Mouse (Mus musculus): Measurements from ENCODE around the gene Pir. TPM values are rescaled to one million over a fixed set of nuclear protein-coding genes. Genes with fewer than 3 reads are reported as not detected.
A peak's percentile ranks its signal among the peaks of the same experiment; 100 is the strongest.

The Pir gene
- total RNA-seq, 2 experiments from 2014 or later, result 4.6 to 7.0 TPM

DNA sequence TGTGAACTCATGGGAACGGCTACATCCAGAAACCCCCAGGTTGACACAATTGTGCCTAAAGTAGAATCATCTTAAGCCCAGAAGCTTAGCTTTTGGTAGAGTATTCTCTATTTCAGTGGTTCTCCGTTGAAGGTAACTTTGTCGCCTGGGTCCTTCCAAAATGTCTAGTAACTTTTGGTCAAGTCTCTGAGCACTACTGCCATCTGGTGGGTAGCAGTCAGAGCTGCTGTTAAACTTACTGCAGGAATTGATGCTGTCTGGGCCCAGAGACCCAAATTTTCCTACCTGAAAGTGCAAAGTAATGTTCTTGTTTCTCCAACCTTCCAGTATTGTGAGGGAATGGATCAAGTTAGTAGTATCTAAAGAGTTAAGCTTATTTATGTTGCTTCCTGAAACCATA lies 17.9 kb downstream of the Pir start:
- peak; percentile 62 for TF ChIP-seq CTCF (IDR thresholded peaks at IDR 0.05)
- no peak overlapping the region for H3K4me3 ChIP-seq
- intact Hi-C loops (cut with DNase I), result loop anchor here (5.0 kb wide), 1 partner anchor 105 kb away; no protein-coding TSS in a partner anchor
- no peak for DNase-seq
- no peak overlapping the region for H3K27ac ChIP-seq

DNA sequence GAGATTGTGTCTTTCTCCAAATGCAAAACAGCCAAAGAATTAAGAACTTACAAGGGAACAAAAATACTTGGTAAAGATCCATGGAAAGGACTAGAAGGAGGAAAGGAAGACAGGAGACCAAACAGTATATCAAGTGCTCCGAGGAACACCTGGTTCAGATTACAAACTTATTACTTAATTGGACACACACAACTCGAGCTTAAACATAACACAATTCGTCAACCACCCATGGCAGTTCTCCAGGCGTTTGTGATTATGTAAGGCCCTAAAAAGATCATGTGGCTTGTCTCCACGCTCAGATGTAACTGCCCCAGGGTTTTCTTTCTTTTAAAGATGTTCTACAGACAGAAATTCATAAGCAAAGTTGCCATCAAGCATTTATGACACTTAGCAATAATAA lies 22.0 kb downstream of the Pir start:
- no peak for TF ChIP-seq CTCF (IDR thresholded peaks at IDR 0.05)
- intact Hi-C loops (cut with DNase I), result no loop called here
- no peak overlapping the region for H3K27ac ChIP-seq
- DNase-seq, result peak; percentile 20
- no peak overlapping the region for H3K4me3 ChIP-seq

DNA sequence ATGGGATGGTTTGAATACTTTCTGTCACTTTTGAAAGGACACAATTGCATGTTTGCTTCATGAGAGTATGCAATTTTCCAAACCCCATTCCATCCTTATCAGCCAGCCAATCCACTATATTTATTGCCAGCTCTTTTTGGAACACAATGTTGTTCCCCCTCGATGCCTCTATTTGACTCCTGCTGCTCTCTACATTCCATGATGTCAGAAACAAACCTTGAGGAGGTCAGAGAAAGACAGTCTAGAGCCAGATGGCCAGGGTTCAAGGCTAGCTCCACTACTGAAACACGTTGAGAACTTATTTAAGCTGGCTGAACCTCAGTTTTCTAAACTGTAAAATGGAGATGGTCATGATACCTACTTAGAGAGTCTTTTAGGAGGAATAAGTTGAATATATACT lies 37.1 kb downstream of the Pir start:
- Histone ChIP-seq H3K4me3 (no peak overlapping the region), H3K27ac (no peak overlapping the region)
- DNase-seq, result no peak
- intact Hi-C loops (cut with DNase I), result loop anchor here (10.0 kb wide), 1 partner anchor 139 kb away; no protein-coding TSS in a partner anchor
- no peak for TF ChIP-seq CTCF (IDR thresholded peaks at IDR 0.05)

DNA sequence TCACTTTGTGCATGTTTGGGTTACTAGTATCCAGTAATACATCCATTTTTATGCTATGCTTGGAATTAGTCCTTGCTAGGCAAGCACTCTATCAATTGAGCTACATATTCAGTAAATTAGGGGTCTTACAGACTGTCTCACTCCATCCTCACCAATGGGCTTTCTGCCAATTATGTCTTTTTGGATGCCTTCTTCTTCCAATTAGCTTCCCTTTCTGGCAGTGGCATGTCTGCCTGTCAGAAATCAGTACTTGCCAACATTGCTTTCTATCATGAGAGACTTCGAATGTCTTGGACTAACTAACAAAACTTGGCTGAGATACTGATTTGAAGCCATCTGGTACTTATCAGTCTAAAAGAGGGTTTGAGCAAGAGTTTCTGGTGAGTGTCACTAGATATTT lies 44.7 kb downstream of the Pir start:
- no peak for TF ChIP-seq CTCF (IDR thresholded peaks at IDR 0.05)
- DNase-seq, result no peak

DNA sequence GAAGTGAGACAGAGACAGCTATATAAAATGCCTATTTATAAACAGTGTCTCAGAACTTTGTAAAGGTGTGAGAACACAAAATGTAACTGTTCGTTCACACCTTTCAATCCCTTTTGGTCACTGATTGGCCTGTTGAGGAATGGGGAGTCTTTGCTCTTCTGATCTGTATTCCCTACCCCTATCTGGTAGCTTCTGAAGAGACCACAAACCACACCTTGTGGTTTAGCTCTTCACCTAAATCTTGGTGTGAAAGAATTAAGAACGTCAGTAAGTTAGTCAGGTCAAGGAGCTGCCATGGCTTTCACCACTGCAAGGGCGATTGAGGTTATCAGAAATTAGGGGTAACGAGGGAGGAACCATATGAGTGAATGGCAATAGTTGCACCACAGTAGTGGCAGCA lies 49.4 kb downstream of the Pir start:
- TF ChIP-seq CTCF (IDR thresholded peaks at IDR 0.05), result no peak
- DNase-seq, result no peak
- Histone ChIP-seq H3K27ac (no peak overlapping the region), H3K4me3 (no peak overlapping the region)
- intact Hi-C loops (cut with DNase I), result no loop called here

More for the DNA sequence above, 44.7 kb downstream of the Pir start:
- Histone ChIP-seq H3K27ac (no peak overlapping the region), H3K4me3 (no peak overlapping the region)
- intact Hi-C loops (cut with DNase I), result no loop called here

DNA sequence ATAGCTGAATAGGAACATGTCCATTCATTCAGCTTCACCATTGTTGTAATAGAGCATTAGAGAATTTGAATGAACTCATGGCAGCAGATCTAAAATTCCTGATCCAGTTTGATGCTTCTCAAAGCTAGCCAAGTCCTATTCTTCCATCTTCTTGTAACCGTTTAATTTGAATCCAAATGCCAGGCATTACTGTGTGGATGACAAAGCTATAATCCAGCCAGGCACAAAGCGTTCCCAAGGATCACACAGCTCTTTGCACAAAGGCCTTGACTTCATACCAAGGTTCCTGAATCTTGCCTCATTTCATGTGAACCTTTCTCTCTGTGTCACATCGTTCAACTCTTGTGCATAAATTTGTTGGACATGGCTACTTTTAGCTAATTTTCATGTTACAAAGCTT lies 50.9 kb downstream of the Pir start:
- H3K4me3 ChIP-seq, result no peak overlapping the region
- no peak overlapping the region for H3K27ac ChIP-seq
- DNase-seq, result no peak
- no peak for TF ChIP-seq CTCF (IDR thresholded peaks at IDR 0.05)
- intact Hi-C loops (cut with DNase I), result no loop called here

DNA sequence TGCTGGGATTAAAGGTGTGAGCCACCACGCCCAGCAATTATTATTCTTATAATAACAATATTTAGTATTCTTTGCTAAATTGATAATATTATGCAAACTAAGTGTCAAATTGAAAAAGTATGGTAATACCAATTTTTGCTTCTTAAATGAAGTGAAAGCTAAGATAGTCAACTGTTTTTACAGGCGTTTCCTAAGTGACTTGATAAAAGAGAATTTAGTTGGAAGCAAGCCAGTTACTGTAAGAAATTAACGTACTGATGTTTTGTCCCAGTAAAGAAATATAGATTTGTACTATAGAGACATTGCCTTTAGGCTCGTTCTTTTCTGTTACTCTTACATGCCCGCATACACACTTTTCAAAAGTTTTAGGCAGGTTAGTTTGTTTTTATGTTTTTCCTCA lies 53.3 kb downstream of the Pir start:
- no peak for DNase-seq
- intact Hi-C loops (cut with DNase I), result no loop called here
- Histone ChIP-seq H3K4me3 (no peak overlapping the region), H3K27ac (no peak overlapping the region)
- no peak for TF ChIP-seq CTCF (IDR thresholded peaks at IDR 0.05)

DNA sequence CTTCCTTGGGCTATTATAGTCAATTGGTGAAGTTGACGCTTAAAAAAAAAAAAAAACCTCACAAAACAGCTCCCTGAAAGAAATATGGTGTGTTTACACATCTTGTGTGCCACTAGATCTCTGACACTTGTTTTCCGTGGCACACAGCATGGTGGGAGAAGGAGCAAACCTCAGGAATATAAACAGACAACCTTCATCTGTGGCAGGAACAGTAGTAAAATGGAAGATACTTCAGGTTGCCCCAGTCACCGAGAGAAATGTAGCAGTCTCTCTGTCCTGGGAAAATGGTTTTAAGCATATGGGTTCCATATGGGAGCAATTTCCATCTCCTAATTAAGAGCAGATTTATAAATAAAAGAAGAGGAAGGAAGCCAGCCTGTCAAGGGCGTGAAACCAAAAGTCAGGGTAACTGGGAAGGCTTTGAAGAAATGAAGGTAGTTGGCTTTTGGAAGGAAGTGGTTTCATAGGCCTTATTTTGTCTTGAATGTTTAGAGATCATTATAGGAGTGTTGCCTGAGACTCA lies 54.3 kb downstream of the Pir start:
- no peak for TF ChIP-seq CTCF (IDR thresholded peaks at IDR 0.05)
- intact Hi-C loops (cut with DNase I), result no loop called here
- H3K4me3 ChIP-seq, result no peak overlapping the region
- DNase-seq, result no peak
- H3K27ac ChIP-seq, result no peak overlapping the region

DNA sequence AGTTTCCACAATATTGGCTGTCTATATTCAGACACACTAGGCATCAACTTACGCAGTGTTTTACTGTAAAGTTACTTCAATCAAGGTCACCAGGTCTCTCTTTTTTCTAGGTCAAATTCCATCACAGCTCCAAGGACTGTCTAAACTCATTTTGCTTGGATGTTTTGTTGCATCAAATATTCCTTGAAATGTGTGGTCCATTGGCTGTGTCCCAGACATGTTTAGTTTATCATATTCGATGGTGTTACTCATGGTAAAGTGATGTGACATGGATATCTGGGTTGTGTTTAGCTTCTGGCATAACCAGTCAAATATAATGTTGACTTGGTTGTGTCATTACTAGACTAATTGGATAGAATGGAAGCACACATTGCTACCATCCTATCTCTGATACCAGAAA lies 61.2 kb downstream of the Pir start:
- DNase-seq, result no peak
- TF ChIP-seq CTCF (IDR thresholded peaks at IDR 0.05), result no peak
- H3K27ac ChIP-seq, result no peak overlapping the region
- H3K4me3 ChIP-seq, result no peak overlapping the region
- intact Hi-C loops (cut with DNase I), result no loop called here

DNA sequence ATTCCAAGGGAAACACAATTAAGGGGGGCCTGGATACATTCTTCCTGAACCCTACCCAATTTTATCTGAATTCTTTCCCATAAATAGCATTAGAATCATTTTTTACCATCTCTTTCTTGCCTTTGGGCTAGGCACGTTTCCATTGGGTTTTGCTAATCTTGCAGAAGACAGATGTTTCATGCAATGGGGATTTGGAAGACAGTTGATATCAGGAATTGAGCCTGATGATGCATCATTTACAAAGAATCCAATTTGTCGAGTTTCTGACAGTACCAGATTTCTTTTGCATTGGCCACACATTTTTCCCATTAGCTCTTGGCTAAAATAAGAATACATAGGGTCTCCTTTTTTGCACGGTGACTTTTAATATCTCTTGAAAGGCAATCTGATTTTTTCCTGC lies 61.6 kb downstream of the Pir start:
- intact Hi-C loops (cut with DNase I), result no loop called here
- H3K4me3 ChIP-seq, result no peak overlapping the region

DNA sequence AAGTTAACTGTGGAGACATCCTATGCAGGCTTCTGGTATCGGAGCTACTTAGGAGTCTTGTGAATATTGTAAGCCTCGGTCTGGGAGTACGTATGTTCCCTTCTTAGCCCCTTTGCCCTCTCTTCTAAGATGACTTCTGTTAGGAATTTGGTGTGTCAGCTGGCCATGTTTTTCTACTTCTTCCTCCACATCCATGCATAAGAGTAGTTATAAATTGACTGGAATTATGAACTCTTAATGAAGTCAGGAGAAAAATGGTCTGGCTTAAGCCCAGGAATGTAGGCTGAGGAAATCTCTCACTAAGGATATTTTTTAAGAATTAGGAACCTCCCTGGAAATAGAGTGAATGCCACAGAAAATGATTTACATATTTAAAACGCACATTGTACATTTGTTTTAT lies 69.4 kb downstream of the Pir start:
- no peak for TF ChIP-seq CTCF (IDR thresholded peaks at IDR 0.05)
- DNase-seq, result no peak
- H3K27ac ChIP-seq, result no peak overlapping the region
- intact Hi-C loops (cut with DNase I), result no loop called here
- no peak overlapping the region for H3K4me3 ChIP-seq

More for the DNA sequence above, 61.6 kb downstream of the Pir start:
- no peak overlapping the region for H3K27ac ChIP-seq
- no peak for DNase-seq
- TF ChIP-seq CTCF (IDR thresholded peaks at IDR 0.05), result no peak

DNA sequence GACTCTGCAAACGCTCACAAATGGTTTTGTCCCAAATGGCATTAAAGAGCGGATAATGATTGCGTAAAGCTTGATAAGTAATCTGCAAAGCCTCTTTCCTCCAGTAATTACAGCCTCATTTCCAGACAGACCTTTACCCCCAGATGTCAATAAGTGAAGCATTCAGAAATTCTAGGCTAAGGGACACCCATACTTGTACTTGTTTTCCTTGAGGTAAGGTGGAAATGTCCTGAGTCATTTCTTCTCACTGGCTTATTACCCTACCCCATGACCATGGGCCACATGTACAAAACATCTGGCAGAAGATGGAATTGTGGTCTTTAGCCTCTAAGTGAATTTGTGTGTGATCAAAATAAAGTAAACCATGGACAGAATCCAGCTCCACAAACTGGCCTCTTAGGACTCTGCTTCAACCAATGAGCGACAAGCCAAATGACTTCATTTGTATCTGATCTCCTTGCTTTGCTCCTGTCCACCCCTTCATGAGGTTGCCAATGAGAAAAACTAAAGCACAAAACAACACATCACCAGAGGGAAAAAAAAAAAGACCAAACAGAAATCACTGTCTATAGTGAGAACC lies 76.3 kb downstream of the Pir start:
- no peak for TF ChIP-seq CTCF (IDR thresholded peaks at IDR 0.05)
- no peak overlapping the region for H3K4me3 ChIP-seq
- intact Hi-C loops (cut with DNase I), result no loop called here
- no peak for DNase-seq
- no peak overlapping the region for H3K27ac ChIP-seq

DNA sequence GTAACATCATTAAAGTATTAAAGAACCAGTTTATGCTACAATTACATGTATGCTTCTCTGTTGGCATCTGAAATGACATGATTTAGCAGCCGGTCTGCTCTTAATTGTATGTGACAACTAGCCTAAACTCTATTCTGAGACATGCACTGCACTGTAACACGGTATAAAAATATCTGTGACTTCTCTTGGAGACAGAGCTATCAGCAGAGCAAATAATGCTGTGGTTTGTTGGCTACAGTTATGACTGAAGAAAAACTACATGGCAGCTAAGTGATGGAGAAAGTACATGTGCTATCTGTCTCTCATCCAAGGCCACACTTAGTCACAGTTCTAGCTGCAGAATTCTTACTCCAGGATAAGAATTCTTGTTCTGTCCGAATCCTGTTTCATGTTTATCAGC lies 79.8 kb downstream of the Pir start:
- intact Hi-C loops (cut with DNase I), result no loop called here
- TF ChIP-seq CTCF (IDR thresholded peaks at IDR 0.05), result no peak
- DNase-seq, result no peak
- Histone ChIP-seq H3K4me3 (no peak overlapping the region), H3K27ac (no peak overlapping the region)

DNA sequence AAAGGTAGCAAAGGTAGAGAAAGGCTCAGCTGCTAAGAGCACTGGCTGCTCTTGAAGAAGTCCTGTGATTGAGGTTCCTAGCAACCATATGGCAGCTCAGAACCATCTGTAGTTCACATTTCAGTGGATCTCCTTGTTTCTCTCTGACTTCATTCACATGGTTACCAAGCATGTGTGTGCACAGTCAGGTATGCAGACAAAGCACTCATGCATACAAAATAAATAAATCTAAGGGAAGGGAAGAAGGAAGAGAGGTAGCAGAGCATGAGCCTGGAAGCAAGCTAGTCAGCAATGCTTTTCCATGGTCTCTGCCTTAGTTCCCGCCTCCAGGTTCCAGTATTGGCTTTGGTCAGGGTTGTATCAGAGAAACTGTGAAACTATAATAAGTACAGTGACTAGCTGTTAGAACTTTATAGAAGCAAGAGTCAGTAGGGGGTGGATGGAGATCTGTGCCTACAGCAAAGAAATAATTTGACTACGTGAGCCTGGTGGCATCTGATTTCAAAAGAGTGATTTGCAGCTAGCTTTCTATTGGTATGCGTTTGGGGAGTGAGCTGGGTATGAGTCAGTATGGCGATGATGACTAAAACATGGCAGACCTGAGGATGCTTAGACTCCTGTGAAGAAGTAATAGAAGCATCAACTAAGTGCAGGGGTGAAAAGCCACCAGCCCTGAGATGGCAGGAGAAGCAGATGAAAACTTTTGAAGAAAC lies 96.1 kb downstream of the Pir start:
- H3K27ac ChIP-seq, result no peak overlapping the region
- no peak overlapping the region for H3K4me3 ChIP-seq
- no peak for TF ChIP-seq CTCF (IDR thresholded peaks at IDR 0.05)
- DNase-seq, result no peak
- intact Hi-C loops (cut with DNase I), result no loop called here
